Mouse (Mus musculus) forebrain, postnatal 0 days (tissue): ENCODE results near the gene Camk1g. TPM values are rescaled to one million over a fixed set of nuclear protein-coding genes. Genes with fewer than 3 reads are reported as not detected.
A peak's percentile ranks its signal among the peaks of the same experiment; 100 is the strongest.

Source experiments
- ATAC-seq: fragments of 200-750 bp; cut with Nextera tagmentation; 2 replicates; pipeline ENCODE4 v1.8.0; 2017; ENCODE audit warnings: mild to moderate bottlenecking, moderate library complexity
- DNase-seq: peaks from one replicate; pipeline ENCODE4 v3.0.0-alpha.2; 2015
- H3K27ac ChIP-seq: fragments of 300-500 bp; sonication (generic); 2 replicates; pipeline ENCODE4 v1.5.1; 2014; ENCODE audit warnings: low read depth, mild to moderate bottlenecking, antibody characterized with exemption, low read length, moderate library complexity, mixed read lengths
- H3K27me3 ChIP-seq: fragments of 300-500 bp; sonication (generic); 2 replicates; pipeline ENCODE4 v1.6.1; 2014; ENCODE audit warnings: mild to moderate bottlenecking, low read length, mixed read lengths; ENCODE audit not compliant: insufficient read depth
- H3K36me3 ChIP-seq: fragments of 300-500 bp; sonication (generic); 2 replicates; pipeline ENCODE4 v1.6.1; 2014; ENCODE audit warnings: mild to moderate bottlenecking, moderate library complexity; ENCODE audit not compliant: insufficient read depth
- H3K4me1 ChIP-seq: fragments of 300-500 bp; sonication (generic); 2 replicates; pipeline ENCODE4 v1.6.1; 2014; ENCODE audit warnings: antibody characterized with exemption; ENCODE audit not compliant: insufficient read depth
- H3K4me2 ChIP-seq: fragments of 300-500 bp; sonication (generic); 2 replicates; pipeline ENCODE4 v1.6.1; 2014; ENCODE audit warnings: low read depth, mild to moderate bottlenecking, moderate library complexity
- H3K4me3 ChIP-seq: fragments of 300-500 bp; sonication (generic); 2 replicates; pipeline ENCODE4 v1.5.1; 2014; ENCODE audit warnings: low read depth, low read length, mixed read lengths
- H3K9ac ChIP-seq: fragments of 300-500 bp; sonication (generic); 2 replicates; pipeline ENCODE4 v1.6.1; 2014; ENCODE audit warnings: mild to moderate bottlenecking
- H3K9me3 ChIP-seq: fragments of 300-500 bp; sonication (generic); 2 replicates; pipeline ENCODE4 v1.6.1; 2016; ENCODE audit warnings: low read length
- CTCF ChIP-seq: sonication (generic); IDR thresholded peaks from 2 replicates; pipeline ENCODE4 v1.5.1; 2016; ENCODE audit warnings: antibody characterized with exemption, control low read depth, low read depth
- WGBS: fragments of 180-500 bp; shearing (Covaris S2); extraction: QIAGEN DNeasy Blood & Tissue Kit; methylation state at CpG from one replicate; pipeline ENCODE4 v1.1.7; 2014; 5-methylcytosine and 5-hydroxymethylcytosine counted together
- polyA plus RNA-seq: library from polyadenylated mRNA; unstranded; fragments of >200 nt; fragmentation: Nextera tagmentation; extraction: Ambion mirVana; gene quantifications from 2 replicates; pipeline ENCODE4 v1.2.1, GENCODE M21; 2015
- total RNA-seq: library from RNA; depleted of rRNA; stranded (reverse); fragments of >200 nt; gene quantifications from 2 replicates; pipeline ENCODE4 v1.2.3, GENCODE M21; 2014

Gene Camk1g
- total and polyA plus RNA-seq, 2 experiments from 2014 or later: 46.0 to 56.1 TPM

- no peaks in the 10 kb centered on the region for H3K27me3 ChIP-seq
- DNase-seq: no peak
- H3K36me3 ChIP-seq: no peaks in the 10 kb centered on the region
- no peak overlapping the region for H3K4me2 ChIP-seq
- no peak for TF ChIP-seq CTCF
- no peak overlapping the region for H3K4me3 ChIP-seq
- no peaks in the 10 kb centered on the region for H3K9me3 ChIP-seq
- WGBS: 87% methylated on average over 1 of the region's 1 CpGs
- H3K9ac ChIP-seq: no peak overlapping the region
- H3K4me1 ChIP-seq: no peaks in the 10 kb centered on the region
- no peak for ATAC-seq
- H3K27ac ChIP-seq: no peak overlapping the region
These were observed 60.1 kb downstream of the Camk1g start for GRCm38 (mm10) chr1:193309785-193310518.

GRCm38 (mm10) chr1:193306832-193307231 is 63.3 kb downstream of the Camk1g start:
- ATAC-seq: no peak

GRCm38 (mm10) chr1:193305386-193305785 is 64.7 kb downstream of the Camk1g start:
- 0 out of 2 replicates have a peak overlapping the region, but pooled peaks have one; percentile 57 for H3K27ac ChIP-seq
- DNase-seq: peak; percentile 80
- no peaks in the 10 kb centered on the region for H3K36me3 ChIP-seq

More at GRCm38 (mm10) chr1:193306832-193307231, 63.3 kb downstream of the Camk1g start:
- Histone ChIP-seq H3K4me1 (no peaks in the 10 kb centered on the region), H3K9me3 (no peaks in the 10 kb centered on the region), H3K27ac (no peak overlapping the region), H3K4me3 (no peak overlapping the region), H3K4me2 (no peak overlapping the region), H3K36me3 (no peaks in the 10 kb centered on the region), H3K27me3 (no peaks in the 10 kb centered on the region), H3K9ac (no peak overlapping the region)
- no peak for TF ChIP-seq CTCF
- 85% methylated on average over 2 of the region's 2 CpGs for WGBS
- DNase-seq: no peak

GRCm38 (mm10) chr1:193303096-193303495 is 67.0 kb downstream of the Camk1g start:
- no peak overlapping the region for H3K4me3 ChIP-seq
- ATAC-seq: no peak
- H3K36me3 ChIP-seq: no peaks in the 10 kb centered on the region
- H3K27me3 ChIP-seq: no peaks in the 10 kb centered on the region
- H3K4me2 ChIP-seq: no peak overlapping the region
- no peak overlapping the region for H3K27ac ChIP-seq
- H3K4me1 ChIP-seq: no peaks in the 10 kb centered on the region
- H3K9me3 ChIP-seq: no peaks in the 10 kb centered on the region
- no peak for DNase-seq
- WGBS: 80% methylated on average over 2 of the region's 2 CpGs
- H3K9ac ChIP-seq: no peak overlapping the region
- TF ChIP-seq CTCF: no peak

More at GRCm38 (mm10) chr1:193305386-193305785, 64.7 kb downstream of the Camk1g start:
- no peak overlapping the region for H3K4me2 ChIP-seq
- no peaks in the 10 kb centered on the region for H3K4me1 ChIP-seq
- H3K4me3 ChIP-seq: no peak overlapping the region
- no peaks in the 10 kb centered on the region for H3K9me3 ChIP-seq
- TF ChIP-seq CTCF: no peak
- no peaks in the 10 kb centered on the region for H3K27me3 ChIP-seq
- 18% methylated on average over 7 of the region's 7 CpGs for WGBS
- peak; percentile 90 for ATAC-seq
- H3K9ac ChIP-seq: no peak overlapping the region

GRCm38 (mm10) chr1:193302093-193302405 is 68.0 kb downstream of the Camk1g start:
- no peak for TF ChIP-seq CTCF
- 76% methylated on average over 8 of the region's 8 CpGs for WGBS
- no peak for ATAC-seq

GRCm38 (mm10) chr1:193301216-193302092 is 68.6 kb downstream of the Camk1g start:
- no peak for DNase-seq
- 69% methylated on average over 6 of the region's 6 CpGs for WGBS
- ATAC-seq: no peak

More at GRCm38 (mm10) chr1:193302093-193302405, 68.0 kb downstream of the Camk1g start:
- Histone ChIP-seq H3K4me2 (no peak overlapping the region), H3K27ac (no peak overlapping the region), H3K36me3 (no peaks in the 10 kb centered on the region), H3K9ac (no peak overlapping the region), H3K9me3 (no peaks in the 10 kb centered on the region), H3K4me1 (no peaks in the 10 kb centered on the region), H3K27me3 (no peaks in the 10 kb centered on the region), H3K4me3 (no peak overlapping the region)
- DNase-seq: no peak

GRCm38 (mm10) chr1:193299995-193300394 is 70.1 kb downstream of the Camk1g start:
- Histone ChIP-seq H3K4me3 (no peak overlapping the region), H3K27me3 (no peaks in the 10 kb centered on the region), H3K36me3 (no peaks in the 10 kb centered on the region), H3K9me3 (no peaks in the 10 kb centered on the region), H3K9ac (no peak overlapping the region), H3K4me1 (no peaks in the 10 kb centered on the region), H3K4me2 (no peak overlapping the region), H3K27ac (no peak overlapping the region)
- DNase-seq (no peak), ATAC-seq (no peak)
- no peak for TF ChIP-seq CTCF
- 62% methylated on average over 1 of the region's 1 CpGs for WGBS

More at GRCm38 (mm10) chr1:193301216-193302092, 68.6 kb downstream of the Camk1g start:
- H3K4me2 ChIP-seq: no peak overlapping the region
- H3K9me3 ChIP-seq: no peaks in the 10 kb centered on the region
- no peak overlapping the region for H3K4me3 ChIP-seq
- no peaks in the 10 kb centered on the region for H3K36me3 ChIP-seq
- no peaks in the 10 kb centered on the region for H3K4me1 ChIP-seq
- no peak overlapping the region for H3K27ac ChIP-seq
- TF ChIP-seq CTCF: no peak
- H3K27me3 ChIP-seq: no peaks in the 10 kb centered on the region
- H3K9ac ChIP-seq: no peak overlapping the region
